Mouse (Mus musculus) spleen, adult 2 months (tissue): ENCODE results near the gene Slc15a2.

Experiments used
- CTCF ChIP-seq: fragments of 200-500 bp; IDR thresholded peaks from 2 replicates; pipeline ENCODE4 v1.5.1; 2011; ENCODE audit warnings: mild to moderate bottlenecking, inconsistent platforms; ENCODE audit not compliant: insufficient read depth, insufficient read length, insufficient replicate concordance; ENCODE audit errors: extremely low read depth
- POLR2A ChIP-seq: fragments of 200-500 bp; IDR thresholded peaks from 2 replicates; pipeline ENCODE4 v1.6.1; 2011; ENCODE audit warnings: low read depth, low read length, inconsistent platforms

GRCm38 (mm10) chr16:36821474-36821873 lies 36.7 kb upstream of the Slc15a2 start:
- TF ChIP-seq CTCF = no peak
- no peak for TF ChIP-seq POLR2A
